Comparison of ENCODE assay signal across 9 mouse cellular contexts in genomic region chr4:133309948-133310347, GRCm38 (mm10). TPM values are rescaled to one million over a fixed set of nuclear protein-coding genes. Genes with fewer than 3 reads are reported as not detected.
DNase-seq lines count a peak whose midpoint lies in the region; ATAC-seq and TF ChIP-seq lines count a peak whose summit lies in the region.
"Had no signal": no experiment of that assay in that cellular context is flagged by ENCODE, and none has a peak within 500 bp of the region (broad histone marks: within the 10 kb centered on the region; RNA-seq: fewer than 3 reads in every experiment).

No protein-coding gene starts in this region.

- H3K4me2 ChIP-seq in liver, embryonic 12.5 days: no peak overlapping the region
- H3K4me2 ChIP-seq: heart, embryonic 13.5 days had no signal

- no peak overlapping the region for H3K9ac ChIP-seq in liver, embryonic 12.5 days
- no peak overlapping the region for H3K9ac ChIP-seq in liver, adult 2 months (ENCODE audit: low read depth, low read length)
- H3K9ac ChIP-seq: heart, embryonic 13.5 days had no signal

- peak; percentile 99 for TF ChIP-seq CTCF in brain, embryonic 14.5 days (IDR thresholded peaks at IDR 0.05; ENCODE audit: borderline replicate concordance, extremely low read depth, insufficient read depth, insufficient read length)
- peak; percentile 98 for TF ChIP-seq CTCF in liver, adult 2 months (IDR thresholded peaks at IDR 0.05; ENCODE audit: low read depth, low read length)

- no peak for ATAC-seq in liver, embryonic 12.5 days
- ATAC-seq in frontal cortex, adult (ENCODE audit: low TSS enrichment): peak; percentile 83

- H3K9me3 ChIP-seq in liver, embryonic 12.5 days (replicated peaks): no peaks in the 10 kb centered on the region
- H3K9me3 ChIP-seq: heart, embryonic 13.5 days had no signal

- no peak for TF ChIP-seq POLR2A in brain, embryonic 14.5 days (IDR thresholded peaks at IDR 0.05; ENCODE audit: borderline replicate concordance, extremely low read depth, insufficient read depth, insufficient read length, poor library complexity, severe bottlenecking)
- TF ChIP-seq POLR2A in liver, adult 2 months (IDR thresholded peaks at IDR 0.05; ENCODE audit: extremely low read depth, insufficient read depth, low read length): no peak

- WGBS in liver, embryonic 12.5 days (ENCODE audit: insufficient replicate concordance): under 1% methylated on average over 3 of the region's 3 CpGs
- WGBS in liver, adult 2 months: 1% methylated on average over 3 of the region's 3 CpGs

- no peaks in the 10 kb centered on the region for H3K27me3 ChIP-seq in liver, embryonic 12.5 days (replicated peaks)
- no peaks in the 10 kb centered on the region for H3K27me3 ChIP-seq in liver, adult 2 months (ENCODE audit: control insufficient read depth, insufficient read depth, low read length)
- H3K27me3 ChIP-seq: heart, embryonic 13.5 days had no signal

- H3K4me1 ChIP-seq in liver, embryonic 12.5 days: peaks cover 2% of the 10 kb centered on the region; the same call in 1 of the 2 replicates
- peaks cover 2% of the 10 kb centered on the region; the same call in 1 of the 2 replicates for H3K4me1 ChIP-seq in liver, adult 2 months (ENCODE audit: control insufficient read depth, insufficient read depth, low read length)

- no peak overlapping the region for H3K27ac ChIP-seq in liver, embryonic 12.5 days
- H3K27ac ChIP-seq in liver, adult 2 months (replicated peaks; ENCODE audit: insufficient read depth, low read depth, low read length): no peak overlapping the region
- H3K27ac ChIP-seq: heart, embryonic 13.5 days had no signal

- no peak overlapping the region for H3K4me3 ChIP-seq in liver, embryonic 12.5 days
- no peak overlapping the region for H3K4me3 ChIP-seq in liver, adult 2 months (ENCODE audit: insufficient read depth, low read depth, low read length)
- H3K4me3 ChIP-seq: heart, embryonic 13.5 days had no signal

- no peaks in the 10 kb centered on the region for H3K79me2 ChIP-seq in liver, adult 2 months (ENCODE audit: control insufficient read depth, insufficient read depth, low read length)

- H3K36me3 ChIP-seq in liver, embryonic 12.5 days: peaks cover 19% of the 10 kb centered on the region
- H3K36me3 ChIP-seq in liver, adult 2 months (ENCODE audit: control insufficient read depth, insufficient read depth, low read length): peaks cover 20% of the 10 kb centered on the region

- peak; percentile 88 for DNase-seq in liver
- DNase-seq in brain, embryonic 14.5 days (ENCODE audit: low read depth): peak; percentile 87
- peak; percentile 68 to 85 for DNase-seq in kidney, adult 8-10 months
- peak; percentile 58 for DNase-seq in liver, adult 2 months (ENCODE audit: extremely low read depth, low read depth, low spot score)
- DNase-seq in retina, embryonic 14.5 days (ENCODE audit: low spot score): peak; percentile 94
- peak; percentile 95 for DNase-seq in thymus, postnatal 4 days

RNA-seq across cellular contexts. Expression of gene Tmem222, which starts 32.4 kb away (rescaled TPM):
- 47.6 and 48.4 TPM in 2 replicates for polyA plus RNA-seq in liver, embryonic 12.5 days (2016; fragmentation: Nextera tagmentation; extraction: Ambion mirVana)
- 120 and 154 TPM in 2 replicates for polyA plus RNA-seq in brain, embryonic 14.5 days (2012; rRNA removed)
- total RNA-seq in liver, adult 2 months (2014; rRNA removed): 22.7 and 29.7 TPM in 2 replicates
- 45.4 and 57.0 TPM in 2 replicates for polyA plus RNA-seq in liver, adult 2 months (2012; rRNA removed)

RNA-seq across cellular contexts. Expression of gene Wdtc1, which starts 43.3 kb away (rescaled TPM):
- 10.0 and 11.2 TPM in 2 replicates for polyA plus RNA-seq in liver, embryonic 12.5 days (2016; fragmentation: Nextera tagmentation; extraction: Ambion mirVana)
- 38.6 and 49.6 TPM in 2 replicates for polyA plus RNA-seq in brain, embryonic 14.5 days (2012; rRNA removed)
- 20.6 and 35.5 TPM in 2 replicates for total RNA-seq in liver, adult 2 months (2014; rRNA removed)
- 83.3 and 105 TPM in 2 replicates for polyA plus RNA-seq in liver, adult 2 months (2012; rRNA removed)

RNA-seq across cellular contexts. Expression of gene Sytl1, which starts 47.0 kb away (rescaled TPM):
- polyA plus RNA-seq in liver, embryonic 12.5 days (2016; fragmentation: Nextera tagmentation; extraction: Ambion mirVana): 0.37 and 0.46 TPM in 2 replicates
- polyA plus RNA-seq in brain, embryonic 14.5 days (2012; rRNA removed): 1.5 and 2.6 TPM in 2 replicates
- total RNA-seq in liver, adult 2 months (2014; rRNA removed): 4.2 and 5.1 TPM in 2 replicates
- 2.9 and 5.3 TPM in 2 replicates for polyA plus RNA-seq in liver, adult 2 months (2012; rRNA removed)

RNA-seq across cellular contexts. Expression of gene Slc9a1, which starts 59.6 kb away (rescaled TPM):
- 4.2 and 4.9 TPM in 2 replicates for polyA plus RNA-seq in liver, embryonic 12.5 days (2016; fragmentation: Nextera tagmentation; extraction: Ambion mirVana)
- polyA plus RNA-seq in brain, embryonic 14.5 days (2012; rRNA removed): 23.4 and 33.1 TPM in 2 replicates
- 1.5 and 2.9 TPM in 2 replicates for total RNA-seq in liver, adult 2 months (2014; rRNA removed)
- 5.6 and 9.2 TPM in 2 replicates for polyA plus RNA-seq in liver, adult 2 months (2012; rRNA removed)
